Mouse (Mus musculus): ENCODE results near the gene Pom121. TPM values are rescaled to one million over a fixed set of nuclear protein-coding genes. Genes with fewer than 3 reads are reported as not detected.

Gene Pom121
- polyA plus RNA-seq, 1 experiment from 2014 or later, result 10.9 TPM

DNA sequence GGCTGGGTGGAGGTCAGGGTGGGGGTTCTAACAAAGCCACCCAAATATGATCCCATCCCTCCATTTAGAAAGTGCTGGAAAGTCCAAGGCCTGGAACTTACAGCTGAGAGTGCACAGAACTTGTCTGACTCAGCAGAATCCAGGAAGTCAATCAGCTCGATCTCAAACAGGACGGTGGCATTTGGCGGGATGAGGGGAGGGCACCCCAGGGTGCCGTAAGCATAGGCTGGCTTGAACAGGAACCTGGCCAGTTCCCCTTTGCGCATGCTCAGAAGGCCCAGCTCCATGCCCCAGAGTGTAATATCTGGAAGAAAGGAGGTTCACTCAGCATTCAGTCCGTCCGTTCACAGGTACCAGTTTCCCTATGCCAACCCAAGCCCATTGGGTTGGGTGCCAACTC is 48.4 kb downstream of the Pom121 start:
- Histone ChIP-seq H3K4me1 (peaks cover 6% of the 10 kb centered on the region), H3K4me3 (no peak overlapping the region), H3K4me2 (no peak overlapping the region), H3K27me3 (no peaks in the 10 kb centered on the region), H3K36me3 (no peaks in the 10 kb centered on the region), H3K27ac (no peak overlapping the region), H3K9ac (no peak overlapping the region), H3K9me3 (no peaks in the 10 kb centered on the region)
- ATAC-seq (ENCODE audit: insufficient number of reproducible peaks, low FRiP score, low TSS enrichment, low read depth), result no peak
- 75% methylated on average over 7 of the region's 7 CpGs for WGBS

- WGBS, result 46% methylated on average over 3 of the region's 3 CpGs
- no peak for ATAC-seq (ENCODE audit: insufficient number of reproducible peaks, low FRiP score, low TSS enrichment, low read depth)
- Histone ChIP-seq H3K9ac (no peak overlapping the region), H3K27me3 (no peaks in the 10 kb centered on the region), H3K4me2 (no peak overlapping the region), H3K4me1 (no peaks in the 10 kb centered on the region), H3K9me3 (no peaks in the 10 kb centered on the region), H3K27ac (no peak overlapping the region), H3K36me3 (no peaks in the 10 kb centered on the region), H3K4me3 (no peak overlapping the region)
These were observed 56.8 kb downstream of the Pom121 start for GRCm38 (mm10) chr5:135337575-135337974.

- no peak overlapping the region for H3K4me2 ChIP-seq
- no peaks in the 10 kb centered on the region for H3K9me3 ChIP-seq
- WGBS, result 83% methylated on average over 6 of the region's 6 CpGs
- H3K4me1 ChIP-seq, result no peaks in the 10 kb centered on the region
- H3K9ac ChIP-seq, result no peak overlapping the region
- H3K36me3 ChIP-seq, result no peaks in the 10 kb centered on the region
- no peak for ATAC-seq (ENCODE audit: insufficient number of reproducible peaks, low FRiP score, low TSS enrichment, low read depth)
- H3K27me3 ChIP-seq, result no peaks in the 10 kb centered on the region
- no peak overlapping the region for H3K4me3 ChIP-seq
- no peak overlapping the region for H3K27ac ChIP-seq
These were observed 63.2 kb downstream of the Pom121 start for GRCm38 (mm10) chr5:135331161-135331560.

GRCm38 (mm10) chr5:135330201-135330600 is 64.1 kb downstream of the Pom121 start:
- no peak for ATAC-seq (ENCODE audit: insufficient number of reproducible peaks, low FRiP score, low TSS enrichment, low read depth)
- no peak overlapping the region for H3K4me2 ChIP-seq
- H3K9ac ChIP-seq, result no peak overlapping the region
- H3K9me3 ChIP-seq, result no peaks in the 10 kb centered on the region
- WGBS, result 86% methylated on average over 5 of the region's 5 CpGs
- H3K27ac ChIP-seq, result no peak overlapping the region
- no peaks in the 10 kb centered on the region for H3K4me1 ChIP-seq
- no peak overlapping the region for H3K4me3 ChIP-seq
- H3K36me3 ChIP-seq, result no peaks in the 10 kb centered on the region
- no peaks in the 10 kb centered on the region for H3K27me3 ChIP-seq

DNA sequence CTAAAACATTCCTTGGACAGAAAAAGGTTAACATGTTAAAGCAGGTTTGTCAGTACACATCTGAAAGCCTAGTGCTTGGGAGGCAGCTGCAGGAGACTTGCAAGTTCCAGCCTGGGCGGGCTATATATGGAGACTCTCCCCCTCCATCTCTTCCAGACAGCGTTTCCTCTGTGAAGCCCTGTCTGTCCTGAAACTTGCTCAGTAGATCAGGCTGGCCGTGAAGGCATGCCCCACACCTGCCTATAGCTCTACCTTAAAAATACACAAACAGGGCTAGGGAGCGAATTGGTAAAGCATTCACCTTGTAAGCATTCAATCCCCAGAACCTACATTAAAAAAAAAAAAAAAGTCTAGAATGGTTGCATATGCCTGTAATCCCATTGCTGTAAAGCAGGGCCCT is 64.9 kb downstream of the Pom121 start:
- H3K4me3 ChIP-seq, result no peak overlapping the region
- no peaks in the 10 kb centered on the region for H3K36me3 ChIP-seq
- H3K9me3 ChIP-seq, result no peaks in the 10 kb centered on the region
- H3K4me2 ChIP-seq, result no peak overlapping the region
- WGBS, result 67% methylated on average over 4 of the region's 4 CpGs
- no peak overlapping the region for H3K27ac ChIP-seq
- H3K4me1 ChIP-seq, result no peaks in the 10 kb centered on the region
- H3K27me3 ChIP-seq, result no peaks in the 10 kb centered on the region
- H3K9ac ChIP-seq, result no peak overlapping the region
- ATAC-seq (ENCODE audit: insufficient number of reproducible peaks, low FRiP score, low TSS enrichment, low read depth), result no peak

Small RNA genes lying within 50 kb of the gene (microRNA-seq; reads per million reads assigned to microRNA genes)
- gene Mir7033, result not detected

Other genes with a start within 250 kb of the Pom121 start
- 30.1 and 33.4 TPM in 2 replicates for gene Tbl2, start 244.9 kb downstream of the Pom121 start, polyA plus RNA-seq (2015; fragmentation: Nextera tagmentation; extraction: Ambion mirVana)
- gene Bcl7b, start 226.3 kb downstream of the Pom121 start, polyA plus RNA-seq (2015; fragmentation: Nextera tagmentation; extraction: Ambion mirVana), result 47.6 and 50.4 TPM in 2 replicates
- gene Baz1b, start 207.3 kb downstream of the Pom121 start, polyA plus RNA-seq (2015; fragmentation: Nextera tagmentation; extraction: Ambion mirVana), result 34.3 and 38.4 TPM in 2 replicates
- 18.6 and 23.3 TPM in 2 replicates for gene Fzd9, start 143.3 kb downstream of the Pom121 start, polyA plus RNA-seq (2015; fragmentation: Nextera tagmentation; extraction: Ambion mirVana)
- not detected in 2 replicates for gene Fkbp6, start 44.5 kb downstream of the Pom121 start, polyA plus RNA-seq (2015; fragmentation: Nextera tagmentation; extraction: Ambion mirVana)
- gene Trim50, start 41.3 kb downstream of the Pom121 start, polyA plus RNA-seq (2015; fragmentation: Nextera tagmentation; extraction: Ambion mirVana), result 0.24 TPM in 1 of 2 replicates, not detected in the other
- gene Nsun5, start 24.6 kb downstream of the Pom121 start, polyA plus RNA-seq (2015; fragmentation: Nextera tagmentation; extraction: Ambion mirVana), result 35.7 and 37.3 TPM in 2 replicates
- 33.5 and 34.1 TPM in 2 replicates for gene Hip1, start 150.6 kb upstream of the Pom121 start, polyA plus RNA-seq (2015; fragmentation: Nextera tagmentation; extraction: Ambion mirVana)
- not detected in 2 replicates for gene Ccl26, start 169.0 kb upstream of the Pom121 start, polyA plus RNA-seq (2015; fragmentation: Nextera tagmentation; extraction: Ambion mirVana)
- 2.9 and 3.4 TPM in 2 replicates for gene Ccl24, start 178.5 kb upstream of the Pom121 start, polyA plus RNA-seq (2015; fragmentation: Nextera tagmentation; extraction: Ambion mirVana)
- 33.3 and 33.4 TPM in 2 replicates for gene Rhbdd2, start 238.1 kb upstream of the Pom121 start, polyA plus RNA-seq (2015; fragmentation: Nextera tagmentation; extraction: Ambion mirVana)

All from limb, embryonic 15.5 days (tissue).